Mouse (Mus musculus) urinary bladder, adult 18-20 months (tissue): ENCODE results near the gene Syt1.

Experiments
- DNase-seq, 2 experiments: peaks; one replicate each; pipeline ENCODE4 v3.0.0; 2022; ENCODE audit warnings: low spot score in 2 of 2, mixed read lengths in 2 of 2

Syt1 gene

DNA sequence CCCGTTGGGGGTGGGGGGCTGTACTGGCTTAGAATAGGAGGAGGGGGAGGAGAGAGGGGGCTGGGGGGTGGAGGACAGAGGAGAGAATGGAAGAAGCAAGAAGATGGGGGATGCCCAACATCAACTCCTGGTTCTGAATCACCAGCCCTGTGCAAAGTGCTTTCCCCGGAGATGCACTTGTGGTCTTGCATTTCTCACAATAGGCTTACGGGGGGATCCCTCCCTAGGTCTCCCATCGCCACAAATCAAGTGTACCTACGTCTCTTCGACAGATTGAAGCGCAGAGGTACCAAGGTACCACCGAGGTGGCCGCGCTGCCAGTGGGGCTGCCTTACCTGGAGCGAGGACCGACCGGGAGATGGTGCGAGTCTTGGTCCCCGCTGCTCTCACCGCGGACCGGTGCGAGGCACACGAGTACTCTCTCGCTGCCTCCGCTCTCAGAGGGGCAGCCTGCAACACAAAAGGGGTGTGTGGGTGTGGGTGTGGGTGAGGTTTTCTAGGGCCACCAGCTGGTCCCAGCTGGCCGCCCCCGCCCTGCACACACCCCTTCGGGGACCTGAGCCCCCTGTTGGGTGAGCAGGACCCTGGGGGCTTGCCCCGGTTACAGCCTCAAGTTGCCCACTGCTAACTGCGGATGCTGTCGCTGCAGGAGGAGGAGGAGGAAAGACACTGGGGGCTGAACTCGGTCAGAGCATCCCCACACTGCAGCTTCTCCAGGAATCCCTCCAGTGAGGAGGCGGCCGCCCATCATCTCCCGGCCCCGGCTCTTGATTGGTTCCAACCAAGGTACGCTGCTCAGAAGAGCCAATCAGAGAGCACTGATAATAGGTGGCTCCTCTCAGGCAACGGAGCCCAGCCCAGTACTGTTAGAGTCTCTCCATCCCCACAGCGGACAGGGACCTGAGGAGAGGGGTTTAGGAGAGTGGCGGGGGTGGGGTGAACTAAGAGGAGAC is at the start of gene Syt1:
Syt1 (minus strand) TSS at position 742 of the 953 bp plus-strand sequence.
- DNase-seq = peak in 1 of 2 experiments; percentile 6

- no peak for DNase-seq
These were observed 45.7 kb upstream of the Syt1 start for GRCm38 (mm10) chr10:109056500-109056899.

DNA sequence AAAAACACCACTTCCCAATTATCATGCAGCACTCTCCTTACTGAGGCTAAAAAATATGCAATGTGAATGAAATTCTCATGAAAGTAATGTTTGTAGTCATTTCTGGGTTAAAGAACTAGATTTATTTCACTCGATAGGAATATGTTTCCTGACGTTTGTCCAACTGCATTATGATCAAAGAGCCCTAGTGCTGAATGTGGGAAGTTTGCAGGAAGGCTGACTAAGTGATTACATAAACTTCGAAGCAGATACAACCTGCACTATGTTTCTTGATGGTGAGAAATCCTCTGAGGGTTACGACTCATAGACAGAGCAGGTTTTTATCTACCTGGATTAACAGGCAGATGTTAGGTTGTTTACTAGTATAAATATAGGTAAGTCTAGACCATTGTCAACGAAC is 36.8 kb upstream of the Syt1 start:
- no peak for DNase-seq

GRCm38 (mm10) chr10:109046988-109047387 is 36.2 kb upstream of the Syt1 start:
- DNase-seq = no peak

DNA sequence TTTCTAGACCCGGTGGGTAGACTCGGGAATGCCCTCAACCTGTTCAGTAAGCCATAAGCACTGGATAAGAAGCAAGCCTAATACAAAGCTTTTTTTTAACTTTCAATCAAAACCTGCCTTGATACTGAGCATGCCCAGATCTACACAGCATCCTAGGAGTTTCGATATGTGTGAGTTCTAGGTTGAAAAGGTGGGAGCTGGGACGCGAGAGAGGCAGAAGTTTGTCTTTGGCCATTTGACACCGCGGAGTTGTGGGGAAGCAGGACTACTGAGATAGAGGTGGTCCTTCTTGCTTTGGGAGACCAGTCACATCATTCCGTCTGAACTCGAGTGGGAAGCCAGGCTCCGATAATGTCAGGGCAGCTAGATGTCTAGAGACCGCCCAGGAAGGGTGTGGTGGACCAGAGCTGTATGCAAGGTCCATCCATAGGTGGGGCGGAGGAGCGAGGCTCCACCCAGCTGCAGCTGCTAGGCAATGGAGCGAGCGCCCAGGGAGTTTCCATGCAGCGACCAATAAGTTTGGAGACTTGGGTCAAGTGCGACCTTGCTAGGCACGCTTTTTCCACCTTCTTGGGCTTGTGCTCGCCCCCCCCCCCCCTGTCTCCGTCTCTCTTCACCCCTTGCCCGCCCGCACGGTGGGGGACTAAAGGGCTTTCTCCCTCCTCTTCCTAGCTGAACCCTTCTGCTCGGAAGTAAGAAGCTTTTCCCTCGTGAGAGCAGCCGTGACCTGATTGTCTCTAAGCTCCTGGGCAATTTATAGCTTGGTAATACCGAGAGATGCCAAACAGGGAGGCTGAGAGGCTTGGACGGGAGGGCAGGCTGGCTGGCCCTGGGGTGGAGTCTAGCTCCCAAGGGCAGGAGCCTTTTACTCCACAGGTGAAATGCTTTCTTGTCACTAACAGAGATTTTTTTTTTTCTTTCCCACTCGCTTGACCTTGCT is 714 bp upstream of the Syt1 start:
- DNase-seq = peak in 1 of 2 experiments; percentile 17

DNA sequence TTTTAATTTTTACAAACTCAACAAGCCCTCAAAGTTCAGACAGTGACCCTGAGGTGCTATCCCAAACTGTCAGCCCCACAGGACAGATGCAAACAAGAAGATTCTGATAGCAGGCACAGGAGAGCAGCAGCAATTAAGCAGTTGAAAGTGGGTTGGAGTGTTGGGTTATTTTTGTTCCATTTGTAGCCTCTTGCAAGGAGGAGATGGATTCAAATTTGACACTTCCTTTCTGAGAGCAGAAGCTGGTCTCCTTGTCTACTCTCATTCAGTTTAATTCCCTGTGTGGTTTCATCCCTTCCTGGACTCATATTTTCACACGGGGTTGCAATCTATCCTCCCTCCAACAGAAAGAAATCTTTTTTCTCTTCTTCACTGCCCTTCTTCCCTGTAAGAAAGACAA is 951 bp downstream of the Syt1 start:
- DNase-seq = no peak

DNA sequence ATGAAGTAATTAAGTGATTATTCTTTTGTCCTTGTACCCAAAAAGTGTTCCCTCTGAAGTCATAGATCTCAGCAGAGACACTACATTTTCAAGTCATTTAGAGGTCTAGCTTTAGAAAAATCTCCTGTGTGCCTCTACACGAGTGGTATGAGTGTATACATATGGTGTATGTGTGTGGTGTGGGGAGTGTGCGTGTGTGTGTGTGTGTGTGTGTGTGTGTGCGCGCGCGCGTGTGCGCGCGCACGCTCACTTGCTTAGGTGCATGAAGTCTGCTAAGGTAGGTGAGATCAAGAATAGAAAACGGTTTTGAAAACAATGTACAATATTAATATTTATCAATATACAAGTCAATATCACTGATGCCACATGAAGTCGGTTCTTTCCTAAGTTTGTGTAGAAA is 2.3 kb downstream of the Syt1 start:
- DNase-seq = no peak

GRCm38 (mm10) chr10:109003482-109003881 is 7.3 kb downstream of the Syt1 start:
- no peak for DNase-seq

DNA sequence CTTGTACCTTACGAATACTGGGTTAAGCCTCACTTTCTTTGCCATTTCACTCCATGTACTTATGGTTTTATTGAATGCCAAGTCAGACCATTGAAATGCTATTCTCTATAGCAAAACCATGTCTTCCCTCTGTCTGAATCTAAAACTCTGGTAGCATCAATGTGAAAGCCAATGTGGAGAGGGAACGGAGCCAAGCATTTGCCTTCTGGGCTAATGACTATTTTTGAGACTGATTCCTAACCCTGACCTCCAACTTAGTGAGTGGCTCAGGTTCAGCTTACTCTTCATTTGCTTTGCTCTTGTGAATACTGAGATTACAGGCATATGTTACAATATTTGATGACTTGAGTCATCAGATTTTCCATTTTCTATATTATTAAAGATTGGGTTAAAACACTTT is 23.5 kb downstream of the Syt1 start:
- no peak for DNase-seq

GRCm38 (mm10) chr10:108979660-108980059 is 31.1 kb downstream of the Syt1 start:
- DNase-seq = no peak

GRCm38 (mm10) chr10:108954952-108955351 is 55.8 kb downstream of the Syt1 start:
- no peak for DNase-seq

DNA sequence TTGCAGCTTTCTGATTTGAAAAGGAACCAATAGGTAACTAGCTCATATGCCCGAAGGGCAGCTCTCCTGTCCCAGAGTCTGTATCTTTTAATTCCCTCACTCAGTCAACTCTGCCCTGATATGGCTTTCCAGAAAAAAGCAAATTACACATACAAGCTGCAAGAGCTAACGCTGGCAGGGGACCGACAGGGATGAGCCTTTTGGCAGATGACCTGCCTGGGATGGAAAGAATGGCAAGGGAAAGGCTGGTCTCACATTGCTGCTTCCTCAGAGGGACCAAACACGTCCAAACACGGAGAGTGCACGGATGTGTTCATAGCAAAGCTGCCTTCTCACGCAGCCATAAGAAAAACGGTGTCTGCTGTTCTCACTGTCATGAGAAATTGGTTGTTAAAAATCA is 58.6 kb downstream of the Syt1 start:
- DNase-seq = no peak

GRCm38 (mm10) chr10:108936838-108937430 is 73.8 kb downstream of the Syt1 start:
- DNase-seq = no peak

DNA sequence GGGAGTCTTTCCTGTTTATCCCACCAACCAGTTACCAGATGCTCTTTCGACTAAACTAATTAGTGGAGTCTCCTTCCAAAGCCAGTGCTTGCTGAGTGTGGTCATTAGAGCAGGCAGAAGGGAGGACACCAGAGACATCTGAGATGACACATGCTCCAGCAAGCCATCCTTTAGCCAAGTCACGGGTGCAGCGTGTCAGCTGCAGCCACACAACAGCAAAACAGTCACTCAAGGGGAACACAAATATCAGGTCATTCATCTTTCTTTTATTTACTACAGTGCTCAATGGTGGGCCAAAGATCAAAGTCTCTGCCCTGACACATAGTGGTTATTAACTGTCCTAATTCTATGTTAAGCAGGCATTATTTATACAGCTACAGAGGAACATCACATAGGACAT is 80.5 kb downstream of the Syt1 start:
- DNase-seq = no peak

DNA sequence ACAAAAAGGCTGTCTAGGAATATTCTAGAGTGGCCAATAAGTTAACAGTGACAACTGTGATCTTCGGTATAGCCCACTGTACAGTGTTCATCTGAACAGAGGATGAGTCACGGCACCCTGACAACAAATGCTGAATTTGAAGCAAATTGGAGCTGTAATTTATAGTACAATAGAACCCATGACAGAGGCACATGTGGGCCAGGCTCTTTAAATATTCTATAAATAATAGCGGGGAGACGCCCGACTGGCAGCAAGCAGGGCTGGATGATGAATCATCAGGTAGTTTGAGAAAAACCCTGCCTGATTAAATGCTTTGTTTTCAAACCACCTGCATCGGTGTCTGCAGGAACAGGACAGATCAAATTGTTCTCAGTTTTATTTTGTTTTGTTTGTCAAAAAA is 81.1 kb downstream of the Syt1 start:
- DNase-seq = no peak

- no peak for DNase-seq
These were observed 105.5 kb downstream of the Syt1 start for GRCm38 (mm10) chr10:108905264-108905663.

DNA sequence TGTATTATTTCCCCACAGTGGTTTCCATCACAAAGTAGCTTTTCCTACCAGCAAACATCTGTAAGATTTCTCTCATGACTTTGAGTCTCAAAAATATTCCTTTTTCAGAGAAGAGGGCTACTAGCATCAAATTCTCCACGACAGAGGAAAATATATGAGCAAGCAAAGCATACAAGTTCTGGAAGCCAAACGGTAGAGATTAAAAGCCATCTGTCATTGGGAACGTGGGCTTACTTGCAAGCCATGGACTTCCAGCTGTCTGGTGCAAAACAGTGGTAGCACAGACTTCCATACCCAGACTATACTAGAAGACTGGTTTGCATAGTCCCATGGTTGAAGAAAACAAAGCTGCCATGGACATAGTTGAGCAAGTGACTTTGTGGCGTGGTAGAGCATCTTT is 106.4 kb downstream of the Syt1 start:
- DNase-seq = no peak

DNA sequence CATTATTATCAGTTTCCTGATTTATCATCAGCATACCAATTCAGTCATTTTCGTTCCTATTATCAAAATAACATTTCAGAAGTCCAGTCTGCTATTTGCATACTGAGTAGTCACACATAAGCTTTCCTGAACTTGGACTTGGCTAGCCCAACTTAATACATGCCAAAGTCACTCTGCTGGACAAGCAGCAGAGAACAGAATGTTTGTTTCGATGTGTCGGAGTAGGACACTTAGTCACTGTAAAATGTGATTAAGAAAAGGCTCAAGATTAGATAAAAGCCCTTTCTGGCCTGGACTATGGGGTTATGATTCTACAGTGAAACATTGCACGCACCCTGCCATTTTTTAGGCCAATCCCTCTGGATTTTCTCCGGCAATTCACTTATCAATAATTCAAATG is 114.3 kb downstream of the Syt1 start:
- no peak for DNase-seq

GRCm38 (mm10) chr10:108893288-108893687 is 117.5 kb downstream of the Syt1 start:
- DNase-seq = no peak

DNA sequence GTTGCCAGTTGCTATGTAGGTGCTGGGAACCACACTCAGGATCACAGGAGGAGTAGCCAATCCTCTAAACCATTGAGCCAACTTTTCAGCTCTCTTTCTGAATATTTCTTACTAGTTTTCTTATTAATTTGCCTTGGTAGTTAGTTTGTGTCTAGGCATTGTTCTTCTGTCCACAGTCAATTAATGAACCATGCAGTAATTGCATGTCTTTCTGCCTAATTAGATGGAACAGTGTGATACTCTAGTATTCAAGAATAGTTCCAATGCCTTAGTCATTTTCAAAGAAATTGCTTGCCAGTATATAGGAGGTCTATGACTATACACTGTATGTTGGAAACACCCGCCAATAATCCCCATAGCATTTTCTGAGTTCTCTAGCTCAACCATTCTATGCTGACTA is 118.3 kb downstream of the Syt1 start:
- no peak for DNase-seq

GRCm38 (mm10) chr10:108889084-108889483 is 121.7 kb downstream of the Syt1 start:
- DNase-seq = no peak

- DNase-seq = no peak
These were observed 124.0 kb downstream of the Syt1 start for GRCm38 (mm10) chr10:108886781-108887180.
